Mouse (Mus musculus) central nervous system, embryonic 18 days (tissue): ENCODE results near the gene Clec4f. TPM values are rescaled to one million over a fixed set of nuclear protein-coding genes. Genes with fewer than 3 reads are reported as not detected.

Experiments
- polyA plus RNA-seq: library from polyadenylated mRNA; depleted of rRNA; stranded (reverse); fragments of >200 nt; gene quantifications from 2 replicates; pipeline ENCODE4 v1.2.3, GENCODE M21; 2012; rRNA removed

Gene Clec4f
- not detected in 2 replicates for polyA plus RNA-seq

DNA sequence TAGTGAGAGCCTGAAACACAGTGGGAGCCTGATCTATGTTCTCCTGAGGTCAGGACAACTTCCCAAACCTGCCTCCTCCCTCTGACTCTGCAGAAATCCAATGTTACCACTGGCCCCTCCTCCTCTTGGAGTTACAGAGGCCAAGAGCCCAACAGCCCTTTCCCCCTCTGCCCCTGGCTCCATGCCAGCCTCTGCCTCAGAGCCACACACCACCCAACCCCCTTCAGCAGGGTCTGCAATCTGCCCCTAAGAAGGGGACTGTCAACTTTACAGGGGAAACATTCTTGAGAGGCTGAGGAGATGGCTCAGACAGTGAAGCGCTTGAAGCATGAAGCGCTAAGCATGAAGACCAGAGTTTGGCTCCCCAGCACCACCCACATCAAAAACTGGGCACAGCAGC, at the start of gene Clec4f:
TSS of gene Clec4f (minus strand) at position 101 of the 400 bp plus-strand sequence.

GRCm38 (mm10) chr6:83677757-83678156, 21.8 kb upstream of the Clec4f start, which contains the start of gene Cd207:
Cd207 (minus strand) TSS chr6:83677857.

Other genes with a start within 250 kb of the Clec4f start
- 17.1 and 19.3 TPM in 2 replicates for gene Tet3, start 197.1 kb downstream of the Clec4f start, polyA plus RNA-seq
- gene Dguok, start 149.2 kb downstream of the Clec4f start, polyA plus RNA-seq: 79.5 and 87.3 TPM in 2 replicates
- 2.1 and 4.7 TPM in 2 replicates for gene Actg2, start 119.9 kb downstream of the Clec4f start, polyA plus RNA-seq
- 45.8 and 47.2 TPM in 2 replicates for gene Stambp, start 83.5 kb downstream of the Clec4f start, polyA plus RNA-seq
- gene Cd207, start 21.7 kb upstream of the Clec4f start, polyA plus RNA-seq: 0.03 and 0.05 TPM in 2 replicates
- not detected in 2 replicates for gene Vax2, start 55.1 kb upstream of the Clec4f start, polyA plus RNA-seq
- 0.48 and 0.65 TPM in 2 replicates for gene Atp6v1b1, start 86.8 kb upstream of the Clec4f start, polyA plus RNA-seq
- not detected in 2 replicates for gene Ankrd53, start 106.5 kb upstream of the Clec4f start, polyA plus RNA-seq
- gene Tex261, start 119.6 kb upstream of the Clec4f start, polyA plus RNA-seq: 48.1 and 49.5 TPM in 2 replicates
- 58.7 and 61.4 TPM in 2 replicates for gene Nagk, start 138.8 kb upstream of the Clec4f start, polyA plus RNA-seq
- 65.0 and 65.4 TPM in 2 replicates for gene Paip2b, start 175.6 kb upstream of the Clec4f start, polyA plus RNA-seq
- gene Zfp638, start 210.9 kb upstream of the Clec4f start, polyA plus RNA-seq: 66.2 and 68.6 TPM in 2 replicates